Mouse (Mus musculus) heart, adult 18-20 months (tissue): ENCODE measurements around the gene Phgdh. TPM values are rescaled to one million over a fixed set of nuclear protein-coding genes. Genes with fewer than 3 reads are reported as not detected.

Source experiments
- DNase-seq, 2 experiments: peaks; one replicate each; pipeline ENCODE4 v3.0.0; 2021 to 2022; ENCODE audit warnings: mixed read lengths in 1 of 2
- total RNA-seq, 2 experiments: library from RNA; stranded (reverse); gene quantifications; 2 replicates each; pipeline ENCODE4 v1.2.3; 2021

Phgdh gene
- total RNA-seq, 2 experiments from 2014 or later: 2.5 to 2.8 TPM

GRCm38 (mm10) chr3:98348106-98348505 is 8.3 kb upstream of the Phgdh start:
- DNase-seq: peak in 1 of 2 experiments; percentile 7

- DNase-seq: no peak
Observed at GRCm38 (mm10) chr3:98343235-98343634, 3.4 kb upstream of the Phgdh start.

GRCm38 (mm10) chr3:98340818-98341594 is 1.2 kb upstream of the Phgdh start:
- DNase-seq: no peak

DNA sequence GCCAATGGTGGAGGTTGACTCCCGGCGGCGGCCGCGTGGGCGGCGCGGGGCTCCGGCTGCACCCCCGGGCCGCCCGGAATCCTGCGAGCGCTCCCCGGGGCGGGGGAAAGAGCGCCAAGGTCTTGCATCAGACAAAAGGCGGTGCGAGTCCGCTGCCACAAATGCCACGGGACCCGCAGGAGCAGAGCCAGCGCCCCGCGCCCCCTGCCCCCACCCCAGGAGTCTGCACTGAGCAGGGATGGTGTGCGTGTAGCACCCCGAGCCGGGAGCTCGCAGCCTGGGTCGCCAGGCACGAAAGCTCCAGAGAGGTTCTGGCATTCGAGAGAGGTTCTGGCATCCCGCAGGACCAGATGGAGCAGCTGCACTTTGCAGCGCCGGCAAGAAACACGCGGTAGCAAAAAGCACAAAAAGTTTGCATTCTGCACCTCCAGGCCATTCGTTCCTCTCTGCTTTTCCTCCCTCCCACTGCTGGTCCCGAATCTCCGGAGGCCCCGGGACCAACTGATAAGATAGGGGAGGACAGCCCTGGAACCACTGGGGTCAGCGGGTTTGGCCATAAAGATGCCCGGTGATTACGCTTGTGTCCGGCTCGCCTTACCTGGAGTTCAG is 589 bp downstream of the Phgdh start:
- peak; percentile 52 to 69 for DNase-seq

DNA sequence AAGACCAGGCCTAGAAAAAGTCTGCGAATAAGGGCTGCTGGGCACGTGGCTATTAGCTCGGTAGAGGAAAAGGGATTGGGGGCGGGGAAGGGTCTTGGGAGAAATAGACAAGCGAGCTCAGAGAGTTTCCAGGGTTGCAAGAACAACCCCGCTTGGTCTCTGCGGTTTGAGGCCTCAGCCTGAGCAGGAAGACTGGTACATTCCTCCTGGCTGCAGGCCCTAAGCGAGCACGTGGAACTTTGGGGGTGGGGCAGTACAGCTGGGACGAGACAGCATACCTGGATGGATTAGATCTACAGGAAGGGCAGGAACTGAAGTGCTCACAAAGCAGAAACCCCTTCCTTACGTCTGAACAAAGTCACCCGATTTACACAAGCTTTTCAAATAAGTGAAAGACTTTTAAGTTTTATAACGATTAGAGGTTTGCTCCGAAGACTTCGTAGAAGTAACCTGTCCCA is 1.2 kb downstream of the Phgdh start:
- peak; percentile 56 to 64 for DNase-seq

DNA sequence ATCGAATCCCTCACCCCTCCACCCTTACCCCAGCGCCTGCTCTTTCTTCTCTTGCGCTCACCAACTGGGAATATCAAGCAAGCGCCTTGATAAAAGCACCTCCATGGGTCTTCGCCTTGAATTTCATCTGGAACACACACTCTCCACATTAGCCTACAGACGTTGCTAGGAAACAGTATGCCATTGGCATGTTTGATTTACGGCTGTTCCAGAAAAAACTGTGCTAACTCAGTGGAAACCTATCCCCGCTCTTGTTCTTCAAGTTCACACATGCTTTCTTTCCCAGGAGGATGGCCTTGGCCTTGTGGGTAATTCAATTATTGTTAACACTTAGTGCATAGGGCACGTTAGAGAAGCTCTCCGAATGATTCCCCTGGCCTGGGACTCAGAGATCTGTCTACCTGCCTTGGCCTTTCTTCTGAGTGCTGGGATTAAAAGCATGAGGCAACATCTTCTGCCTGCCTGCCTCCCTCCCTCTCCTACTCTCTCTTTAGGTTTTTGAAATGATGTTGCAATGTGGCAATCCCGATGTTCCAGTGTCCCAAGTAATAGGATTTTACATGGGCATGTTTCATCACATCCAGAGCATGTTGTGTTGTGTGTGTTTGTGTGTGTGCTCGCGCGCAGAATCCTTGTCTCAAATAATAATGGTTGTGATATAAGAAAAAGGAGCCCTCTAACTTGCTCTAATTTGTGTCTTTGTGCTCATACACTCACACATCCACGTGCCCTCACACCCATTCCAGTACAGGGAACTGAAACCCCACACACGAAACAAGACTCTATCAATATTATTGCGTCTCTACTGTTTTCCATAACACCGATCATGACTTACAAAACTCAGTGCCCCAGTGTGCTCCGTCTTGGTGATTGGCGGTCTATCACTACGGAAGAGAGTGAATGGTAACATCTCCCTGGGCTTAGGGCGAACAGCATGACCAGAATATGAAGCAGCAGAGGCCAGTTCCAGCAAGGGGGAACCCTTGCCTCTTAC is 2.8 kb downstream of the Phgdh start:
- DNase-seq: no peak

GRCm38 (mm10) chr3:98335886-98336285 is 3.9 kb downstream of the Phgdh start:
- DNase-seq: no peak

DNA sequence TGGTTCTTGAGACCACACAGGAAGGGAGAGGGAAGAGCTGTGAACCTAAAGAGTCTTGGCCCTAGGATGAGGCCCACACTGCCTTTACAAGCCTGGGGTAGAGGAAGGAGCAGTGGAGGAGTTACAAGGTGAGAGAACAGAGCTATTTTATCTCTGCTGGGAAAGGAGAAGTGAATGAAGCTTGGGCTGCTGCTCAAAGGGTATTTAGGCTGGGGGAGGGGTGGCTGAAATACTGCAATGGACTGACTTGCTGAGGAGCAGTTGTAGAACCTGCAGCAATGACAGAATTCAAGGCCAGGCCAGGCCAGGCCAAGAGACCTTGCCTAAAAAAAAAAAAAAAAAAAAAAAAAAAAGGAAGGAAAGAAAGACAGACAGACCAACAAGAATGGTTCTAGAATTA is 4.5 kb downstream of the Phgdh start:
- no peak for DNase-seq

DNA sequence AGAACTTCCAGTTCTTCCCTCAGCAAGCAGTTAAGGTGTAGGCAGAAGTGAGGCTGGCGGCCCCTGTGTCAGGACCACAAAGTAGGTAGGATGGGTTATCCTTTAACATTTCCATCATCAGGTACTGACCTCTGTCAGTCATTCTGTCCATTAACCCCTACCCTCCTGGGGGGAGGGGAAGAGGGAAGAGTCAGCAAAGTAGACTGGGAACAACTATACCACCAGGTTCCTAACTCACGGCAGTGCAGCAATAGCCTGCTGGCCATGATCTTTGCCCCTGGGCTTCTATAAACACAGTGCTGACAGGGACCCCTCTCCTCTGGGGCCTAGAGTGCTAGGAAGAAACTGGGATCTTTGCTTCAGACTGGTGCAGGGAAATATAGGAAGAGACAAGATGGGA is 5.8 kb downstream of the Phgdh start:
- no peak for DNase-seq

GRCm38 (mm10) chr3:98324235-98324634 is 15.6 kb downstream of the Phgdh start:
- no peak for DNase-seq

DNA sequence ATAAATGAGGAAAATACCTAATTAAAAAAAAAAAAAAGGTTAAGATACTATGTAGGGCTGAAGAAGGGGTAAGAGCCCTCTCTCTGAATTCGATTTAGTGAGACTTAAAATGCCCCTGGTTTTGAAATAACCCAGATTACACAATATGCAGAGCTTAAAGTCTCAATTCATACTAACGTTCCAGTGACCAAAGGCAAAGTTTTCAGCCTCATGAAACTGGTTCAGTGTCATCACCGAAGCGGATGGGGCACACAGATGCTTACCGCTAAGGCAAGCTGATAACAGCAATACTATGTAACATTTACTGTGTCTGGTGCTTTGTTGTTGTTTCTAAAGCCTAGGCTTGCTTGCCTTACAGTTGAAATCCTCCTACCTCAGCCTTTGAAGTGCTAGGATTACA is 17.6 kb downstream of the Phgdh start:
- DNase-seq: no peak

GRCm38 (mm10) chr3:98319190-98319589 is 20.6 kb downstream of the Phgdh start:
- no peak for DNase-seq

- DNase-seq: no peak
Observed at GRCm38 (mm10) chr3:98317143-98317542, 22.6 kb downstream of the Phgdh start.

GRCm38 (mm10) chr3:98315181-98315580 is 24.6 kb downstream of the Phgdh start:
- DNase-seq: no peak

GRCm38 (mm10) chr3:98313294-98314155 is 26.3 kb downstream of the Phgdh start:
- DNase-seq: no peak

DNA sequence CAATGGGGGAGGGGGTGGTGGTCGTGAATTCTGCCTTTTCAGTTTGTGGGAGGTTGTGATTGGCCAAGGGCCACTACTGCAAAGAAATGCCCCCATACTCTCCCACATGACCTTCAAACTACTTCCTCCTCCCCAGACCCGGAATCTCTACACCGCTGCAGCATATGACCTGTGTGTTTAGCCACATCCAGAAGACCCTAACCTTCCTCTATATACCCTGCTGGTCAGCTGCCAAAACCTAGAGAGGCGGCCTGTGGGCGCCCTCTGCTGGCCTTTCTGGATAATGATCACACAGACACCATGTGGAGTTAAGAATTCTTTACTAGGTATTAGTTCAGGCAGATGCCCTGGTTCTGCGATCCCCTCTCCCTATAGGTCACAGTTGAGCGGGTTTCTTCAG is 26.9 kb downstream of the Phgdh start:
- peak; percentile 37 to 76 for DNase-seq

- DNase-seq: no peak
Observed at GRCm38 (mm10) chr3:98310456-98310855, 29.3 kb downstream of the Phgdh start.

GRCm38 (mm10) chr3:98308606-98309005 is 31.2 kb downstream of the Phgdh start:
- no peak for DNase-seq

- DNase-seq: no peak
Observed at GRCm38 (mm10) chr3:98301761-98302160, 38.0 kb downstream of the Phgdh start.

DNA sequence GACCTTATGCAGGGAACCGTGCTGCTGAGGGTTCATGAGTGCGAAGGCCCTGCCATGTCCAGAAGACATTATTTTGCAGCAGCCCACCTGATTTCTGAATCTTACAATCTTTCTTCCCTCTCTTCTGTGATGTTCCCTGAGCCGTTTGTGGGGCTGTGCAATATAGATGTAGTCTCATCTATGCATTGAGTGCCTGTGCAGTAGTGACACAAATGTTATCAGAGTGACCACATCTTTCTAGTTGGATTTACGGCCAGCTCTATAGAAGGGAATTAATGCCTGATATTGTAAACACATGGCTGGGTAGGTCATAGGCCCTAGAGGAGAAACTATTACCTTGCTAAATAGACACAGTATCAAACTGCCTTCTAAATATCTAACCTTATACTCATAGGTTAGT is 39.5 kb downstream of the Phgdh start:
- no peak for DNase-seq

DNA sequence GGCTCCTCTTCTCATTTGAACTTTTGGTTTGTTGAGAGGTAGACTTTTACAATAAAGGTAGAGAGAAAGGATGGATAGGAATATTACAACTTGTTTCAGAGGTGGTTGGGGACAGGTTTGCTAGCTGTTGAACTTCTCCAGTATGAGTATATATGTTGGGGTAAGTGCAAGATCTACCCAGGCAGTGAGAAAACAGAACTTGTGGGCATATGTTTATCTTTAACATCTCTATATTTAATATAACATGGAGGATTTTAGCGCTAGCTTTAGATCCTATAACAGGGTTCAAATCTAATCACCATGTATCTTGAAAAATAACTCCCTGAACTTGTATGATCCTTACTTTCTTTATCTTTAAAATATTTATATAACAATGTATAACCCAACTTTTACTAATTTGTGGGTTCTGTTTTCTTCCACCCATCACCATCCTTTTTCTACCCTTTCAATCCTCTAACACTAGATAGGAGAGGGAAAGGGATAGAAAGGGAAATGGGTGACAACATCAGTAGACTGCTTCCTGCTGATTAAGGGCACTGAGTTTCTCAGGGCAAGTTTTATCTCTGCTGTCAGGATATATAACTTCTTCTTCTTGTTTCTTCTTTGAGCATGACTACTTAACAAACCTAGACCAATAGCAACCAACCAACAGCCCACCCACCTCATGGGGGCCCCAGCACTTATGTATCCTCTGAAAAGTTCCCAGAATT is 40.2 kb downstream of the Phgdh start:
- no peak for DNase-seq
